Mouse (Mus musculus) heart, postnatal 4 days (tissue): ENCODE results near the gene Mafg. TPM values are rescaled to one million over a fixed set of nuclear protein-coding genes. Genes with fewer than 3 reads are reported as not detected.

ENCODE experiments used
- DNase-seq: peaks from one replicate; pipeline ENCODE4 v3.0.0; 2021
- total RNA-seq, 2 experiments: library from RNA; stranded (reverse); gene quantifications; 2 replicates each; pipeline ENCODE4 v1.2.3; 2021

The Mafg gene
- total RNA-seq, 2 experiments from 2014 or later, result 23.4 to 25.8 TPM

DNA sequence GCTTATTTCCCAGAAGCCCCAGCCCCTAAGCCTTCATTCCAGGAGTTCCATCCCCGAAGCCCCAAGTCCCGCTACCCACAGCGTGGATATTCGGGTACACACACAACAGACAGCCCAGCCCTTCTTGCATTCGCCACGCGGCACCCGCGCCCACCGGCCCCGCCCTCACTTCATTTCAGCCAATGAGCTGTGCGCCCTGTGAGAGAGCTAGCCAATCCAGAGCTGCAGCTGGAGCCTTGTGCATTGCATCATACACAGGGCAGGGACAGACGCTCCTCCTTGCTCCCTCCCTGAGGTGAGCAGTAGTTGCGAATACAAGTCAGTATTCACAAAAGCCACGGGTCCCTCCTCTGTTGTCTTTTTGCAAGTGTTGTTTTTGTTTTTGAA is 10.2 kb upstream of the Mafg start, which contains the start of gene Pycr1:
Gene Pycr1 (minus strand): TSS at position 169 of the 387 bp plus-strand sequence.
- peak; percentile 95 for DNase-seq

DNA sequence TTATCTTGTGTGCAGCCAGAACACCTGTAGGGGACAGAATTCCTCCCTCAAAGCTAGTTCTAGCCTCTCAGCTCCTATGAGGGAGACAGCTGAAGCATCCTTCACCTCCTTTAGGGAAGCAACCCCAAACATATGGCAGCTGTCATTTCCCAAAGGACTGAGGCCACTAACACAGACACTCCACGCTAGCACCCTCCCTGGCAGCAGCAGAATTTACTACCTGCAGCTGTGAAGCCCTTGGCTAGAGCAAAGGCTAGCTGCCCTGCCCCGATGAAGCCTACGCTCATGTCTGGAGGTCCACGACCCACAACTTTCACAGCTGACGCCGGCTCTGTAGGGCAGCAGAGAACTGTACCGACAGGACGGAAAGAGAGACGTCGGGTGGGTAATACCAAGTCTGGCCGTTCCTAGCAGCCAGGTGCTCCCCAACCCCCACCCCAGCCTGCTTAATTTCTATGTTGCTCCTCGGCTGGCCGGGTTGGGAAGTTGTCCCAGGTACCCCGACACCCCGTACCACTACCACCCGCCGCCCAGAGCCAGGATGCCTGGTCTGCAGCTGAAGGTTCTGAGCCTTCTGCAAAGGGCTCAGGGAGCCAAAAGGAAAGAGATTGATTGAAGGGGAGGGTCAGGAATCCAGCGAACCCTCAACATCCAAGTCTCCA is 9.7 kb upstream of the Mafg start:
- DNase-seq, result peak; percentile 37

DNA sequence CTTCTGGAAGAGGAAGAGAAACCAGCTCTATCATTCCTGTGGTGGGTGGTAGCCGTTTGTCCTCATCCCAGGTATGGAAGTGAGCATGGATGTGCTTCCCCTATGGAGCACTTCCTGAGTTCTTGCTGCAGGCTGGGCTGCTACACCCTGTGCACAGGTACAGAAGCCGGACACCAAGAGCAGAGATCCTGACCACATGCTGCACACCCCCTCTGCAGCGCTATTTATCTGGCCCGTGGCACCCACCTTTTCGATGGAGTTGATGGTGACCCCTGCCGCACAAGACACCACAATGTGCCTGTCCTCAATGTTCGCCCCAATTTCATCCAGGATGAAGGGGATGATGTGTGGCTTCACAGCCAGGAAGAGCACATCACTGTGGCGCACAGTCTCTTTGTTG is 8.5 kb upstream of the Mafg start:
- DNase-seq, result no peak

DNA sequence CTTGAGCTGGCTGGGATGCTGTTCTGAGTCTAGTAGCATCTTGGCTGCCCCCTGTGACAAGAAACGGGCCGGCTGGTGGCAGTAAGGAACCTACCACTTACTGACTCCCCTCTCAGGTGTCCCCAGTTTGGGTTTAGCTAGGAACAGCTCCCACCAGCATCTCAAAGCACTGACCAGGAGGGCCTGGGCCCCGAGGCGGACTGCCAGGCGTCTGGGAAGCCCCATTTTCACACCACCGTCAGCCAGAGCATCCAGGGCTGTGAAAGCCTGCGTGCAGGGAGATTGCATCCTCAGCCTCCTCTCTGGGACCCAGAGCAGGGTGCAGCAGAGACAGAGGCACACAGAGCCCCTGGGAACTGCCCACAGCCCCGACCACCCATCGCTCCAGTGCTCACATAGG is 7.9 kb upstream of the Mafg start:
- DNase-seq, result no peak

DNA sequence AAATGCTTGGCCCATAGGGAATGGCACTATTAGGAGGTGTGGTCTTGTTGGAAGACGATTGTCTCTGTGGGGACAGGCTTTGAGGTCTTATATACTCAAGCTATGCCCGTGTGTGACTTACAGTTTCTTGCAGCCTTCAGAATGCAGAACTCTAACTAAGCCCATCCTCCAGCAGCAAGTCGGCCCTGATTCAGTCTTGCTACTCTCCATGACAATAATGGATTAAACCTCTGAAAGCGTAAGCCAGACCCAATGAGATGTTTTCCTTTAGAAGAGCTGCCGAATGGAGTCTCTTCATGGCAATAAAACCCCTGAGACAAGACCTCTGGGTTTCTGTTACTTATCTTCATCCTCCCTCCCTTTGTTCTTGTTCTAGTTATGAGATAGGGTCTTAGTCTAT is 1.4 kb upstream of the Mafg start:
- DNase-seq, result no peak

- peak; percentile 74 for DNase-seq
Observed at GRCm38 (mm10) chr11:120632559-120633519, 561 bp downstream of the Mafg start.

DNA sequence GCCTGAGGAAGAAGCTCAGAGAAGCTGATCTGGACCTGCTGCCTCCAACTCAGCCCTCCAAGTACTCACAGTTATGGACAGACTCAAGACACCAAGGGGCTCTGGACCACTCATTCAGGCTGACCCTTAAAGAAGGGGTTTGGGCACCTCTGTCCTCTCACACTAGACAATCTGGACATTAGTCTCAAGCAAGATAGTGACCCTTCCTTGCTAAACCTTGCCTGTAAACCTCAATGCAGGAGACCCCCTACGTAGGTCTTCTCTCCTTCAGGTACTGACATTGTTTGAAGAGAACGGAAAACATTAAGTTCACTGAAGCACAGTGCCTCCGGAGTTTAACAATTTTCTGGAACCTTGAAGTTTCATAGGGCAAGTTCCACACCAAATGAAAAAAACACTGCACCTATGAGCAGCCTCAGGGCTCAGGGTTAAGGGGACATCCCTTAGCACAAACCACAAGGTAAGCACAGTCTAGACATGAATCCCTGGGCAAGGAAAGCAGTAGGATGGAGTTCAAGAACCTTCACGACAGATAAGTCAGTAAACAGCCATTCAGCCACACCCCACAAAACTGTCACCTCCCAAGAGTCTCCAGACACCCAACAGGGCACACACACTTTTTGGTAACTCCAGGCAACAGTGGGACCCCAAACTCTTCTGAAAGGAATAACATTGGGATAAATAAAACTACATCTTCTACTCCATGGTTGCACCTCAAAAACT is 1.5 kb downstream of the Mafg start:
- DNase-seq, result no peak

- no peak for DNase-seq
Observed at GRCm38 (mm10) chr11:120630881-120631725, 2.3 kb downstream of the Mafg start.

DNA sequence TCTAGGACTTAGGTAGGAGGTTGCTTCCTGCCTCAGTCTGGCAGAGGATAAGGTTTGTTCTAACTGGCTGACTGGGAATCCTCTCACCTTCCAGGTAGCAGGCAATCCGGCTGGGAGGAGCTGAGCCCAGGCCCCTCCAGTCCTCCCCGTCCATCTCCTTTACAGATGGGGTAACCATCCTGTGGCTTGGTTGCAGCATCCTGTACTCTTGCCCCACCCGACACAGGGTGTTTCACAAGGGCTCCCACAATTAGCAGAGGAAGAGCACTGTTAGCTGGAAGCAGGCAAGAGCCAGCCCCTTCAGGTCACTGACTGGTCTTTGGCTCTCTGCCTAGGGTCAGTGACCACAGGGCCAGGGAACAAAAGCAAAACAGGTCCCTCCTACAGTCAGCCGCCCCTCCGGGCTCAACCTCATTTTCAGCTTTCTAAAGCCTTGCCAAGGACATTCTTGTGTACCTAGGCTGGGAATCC is 3.0 kb downstream of the Mafg start:
- DNase-seq, result no peak

DNA sequence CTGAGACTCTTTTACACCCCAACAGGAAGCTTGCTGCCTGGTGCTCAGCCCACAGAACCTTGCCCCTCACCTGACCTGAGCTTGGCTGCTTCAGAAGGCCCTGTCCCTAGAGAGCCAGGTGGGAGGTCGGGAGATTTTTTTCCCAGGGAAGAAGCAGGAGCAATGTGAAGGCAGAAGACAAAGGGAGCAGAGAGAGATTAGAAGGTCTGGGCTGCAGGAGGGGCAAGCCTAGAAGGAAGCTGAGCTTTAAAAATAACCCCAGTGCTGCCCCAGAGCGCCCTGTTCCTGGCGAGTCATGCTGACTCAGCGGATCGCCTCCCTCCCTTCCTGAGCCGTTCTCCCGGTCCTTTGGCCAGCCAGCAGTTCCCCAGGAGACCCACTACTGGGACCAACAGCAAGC is 3.5 kb downstream of the Mafg start:
- DNase-seq, result peak; percentile 65

DNA sequence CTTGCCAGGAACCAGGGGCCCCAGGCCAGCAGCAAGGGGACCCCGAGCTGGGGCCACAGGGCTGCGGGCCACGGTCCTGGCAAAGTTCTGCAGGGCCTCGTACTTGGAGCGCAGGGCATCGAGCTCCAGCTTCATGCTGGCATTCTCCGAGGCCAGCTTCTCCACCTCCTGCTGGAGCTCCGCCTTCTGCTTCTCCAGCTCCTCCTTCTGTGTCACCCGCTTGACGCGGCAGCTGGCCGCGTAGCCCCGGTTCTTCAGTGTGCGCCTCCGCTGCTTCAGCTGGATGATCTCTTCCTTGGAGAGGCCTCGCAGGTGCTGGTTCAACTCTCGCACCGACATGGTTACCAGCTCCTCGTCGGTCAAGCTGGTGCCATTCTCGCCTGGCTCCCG is 4.1 kb downstream of the Mafg start:
- no peak for DNase-seq

DNA sequence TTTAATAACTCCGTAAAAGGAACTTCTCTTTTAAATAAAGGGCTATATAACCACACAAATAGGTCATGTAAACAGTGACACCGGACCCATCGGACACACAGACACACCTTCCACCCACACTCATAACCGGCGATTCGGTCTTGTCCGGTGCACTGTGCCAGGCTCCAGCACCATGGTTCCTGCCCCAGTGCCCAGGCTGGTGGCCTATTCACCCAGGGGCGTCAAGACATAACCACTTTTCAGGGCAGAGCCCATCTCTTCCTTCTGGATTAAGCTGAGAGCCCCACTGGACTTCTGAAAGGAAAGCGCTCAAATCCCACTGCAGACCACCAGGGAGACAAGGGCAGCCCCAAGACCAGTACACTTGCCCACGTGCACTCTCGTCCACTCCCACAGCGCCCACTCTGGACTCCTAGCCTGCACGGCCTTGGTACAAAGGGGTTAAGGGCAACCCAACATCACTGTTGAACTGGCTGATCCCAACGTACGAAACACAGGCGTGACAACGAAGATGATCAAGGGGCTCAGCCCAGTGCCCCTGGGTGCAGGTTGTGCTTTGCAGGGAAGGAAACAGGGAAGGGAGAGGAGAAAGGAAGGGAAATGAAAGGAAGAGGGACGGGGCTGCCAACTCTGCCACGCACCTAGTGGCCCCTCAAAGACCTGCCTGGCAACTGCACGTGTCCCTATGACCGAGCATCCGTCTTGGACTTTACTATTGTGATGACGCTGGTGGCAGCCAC is 4.6 kb downstream of the Mafg start:
- DNase-seq, result no peak

GRCm38 (mm10) chr11:120627468-120628300 is 5.7 kb downstream of the Mafg start:
- no peak for DNase-seq

- no peak for DNase-seq
Observed at GRCm38 (mm10) chr11:120626785-120627467, 6.5 kb downstream of the Mafg start.

- no peak for DNase-seq
Observed at GRCm38 (mm10) chr11:120625152-120625775, 8.1 kb downstream of the Mafg start, which contains the start of gene Sirt7. TSS of gene Sirt7 (minus strand) at chr11:120625240.

- peak; percentile 87 for DNase-seq
Observed at GRCm38 (mm10) chr11:120624680-120625111, 8.7 kb downstream of the Mafg start.

DNA sequence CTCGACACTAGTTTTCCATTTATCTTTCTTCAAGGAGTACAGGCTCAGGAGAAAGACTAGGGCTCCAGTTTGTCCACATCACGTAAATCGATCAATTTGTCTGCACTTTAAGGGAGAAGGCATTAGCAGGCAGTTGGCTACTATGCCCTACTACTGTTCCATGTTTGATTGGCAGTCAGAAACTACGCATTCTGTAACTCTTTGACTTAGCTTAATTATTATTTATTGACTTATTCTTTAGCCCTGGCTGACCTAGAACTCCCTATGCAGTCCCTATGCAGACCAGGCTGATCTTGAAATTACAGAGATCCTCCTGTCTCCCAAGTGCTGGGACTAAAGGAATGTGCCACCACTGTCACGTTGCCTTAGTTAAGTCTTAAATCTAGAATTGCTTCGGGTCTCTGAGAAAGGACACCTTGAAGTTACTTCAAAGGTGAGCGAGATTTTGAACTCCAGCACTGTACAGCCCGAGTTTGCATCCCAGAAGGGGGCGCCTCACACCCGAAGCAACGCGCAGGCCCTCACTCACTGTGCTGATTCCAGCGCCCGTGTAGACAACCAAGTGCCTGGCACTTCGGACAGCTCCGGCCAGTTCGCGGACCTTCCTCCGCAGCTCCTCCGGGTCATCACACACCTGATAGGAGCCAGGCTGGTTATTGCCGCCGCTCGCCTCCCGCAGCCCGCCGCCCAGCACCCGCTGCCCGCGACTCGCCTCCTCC is 9.3 kb downstream of the Mafg start:
- peak; percentile 78 for DNase-seq

DNA sequence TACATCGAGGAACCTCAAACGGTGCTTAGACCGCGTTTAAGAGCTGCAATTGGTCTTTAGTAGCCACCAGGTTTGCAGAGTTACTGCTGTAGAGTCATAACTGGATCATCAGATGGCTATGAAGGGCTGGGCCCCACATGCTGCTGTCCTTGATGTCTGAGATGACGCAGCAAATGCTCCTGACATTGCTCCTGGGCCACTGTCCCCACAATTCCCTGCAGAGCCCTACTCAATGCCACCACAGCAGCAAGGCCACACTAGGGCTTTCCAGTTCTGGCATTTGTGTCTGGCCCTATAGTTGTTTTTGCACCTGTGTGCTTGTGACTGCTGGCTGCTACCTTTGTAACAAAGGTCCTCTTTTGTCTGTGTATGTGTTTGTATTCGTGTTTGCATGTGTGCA is 10.6 kb downstream of the Mafg start:
- no peak for DNase-seq
